Mouse (Mus musculus): ENCODE measurements around the gene Frs3.

DNA sequence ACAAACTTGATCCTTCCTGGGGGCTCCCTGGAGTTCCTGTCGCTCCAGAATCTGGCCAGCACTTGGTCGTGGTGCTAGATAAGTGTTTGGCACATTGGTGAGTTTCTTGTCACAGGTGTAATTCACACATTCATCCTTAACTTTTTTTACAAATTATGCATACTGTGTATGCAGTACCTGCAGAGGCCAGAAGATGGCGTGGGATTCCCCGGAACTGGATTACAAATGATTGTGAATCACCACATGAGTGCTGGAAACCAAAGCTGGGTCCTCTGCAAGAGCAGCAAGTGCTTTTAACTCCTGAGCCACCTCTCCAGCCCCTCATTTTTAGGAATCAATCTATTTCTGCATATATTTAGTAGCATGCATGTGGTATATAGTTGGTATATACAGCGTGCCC, 63.0 kb downstream of the Frs3 start:
- TF ChIP-seq CTCF (IDR thresholded peaks at IDR 0.05; ENCODE audit: borderline replicate concordance, insufficient read depth, low read depth, low read length) = no peak
- no peak for TF ChIP-seq POLR2A (IDR thresholded peaks at IDR 0.05; ENCODE audit: borderline replicate concordance, insufficient read depth, low read length)
